13 mouse cellular contexts compared by ENCODE assay signal in genomic region chr15:29266767-29267166, GRCm38 (mm10).
"Had no signal": no experiment of that assay in that cellular context is flagged by ENCODE, and none has a peak within 500 bp of the region (broad histone marks: within the 10 kb centered on the region; RNA-seq: fewer than 3 reads in every experiment).

No protein-coding gene starts in this region.

- DNase-seq: lung, adult 18-20 months; lung, embryonic 14.5 days; lung, postnatal 10 days; lung, postnatal 4 days; midbrain, embryonic 14.5 days; retina, postnatal 1 day; right cerebral cortex, adult 18-20 months; right cerebral cortex, postnatal 25 days; right cerebral cortex, postnatal 4 days; spleen, adult 18-20 months; thymus, adult 18-20 months; thymus, postnatal 25 days; thymus, postnatal 4 days had no signal
